Mouse (Mus musculus) embryo, embryonic 11 days (tissue): ENCODE results near the gene Relb.
A peak's percentile ranks its signal among the peaks of the same experiment; 100 is the strongest.

Source experiments
- DNase-seq: peaks from one replicate; pipeline ENCODE4 v3.0.0-alpha.2; 2015

Relb gene

DNA sequence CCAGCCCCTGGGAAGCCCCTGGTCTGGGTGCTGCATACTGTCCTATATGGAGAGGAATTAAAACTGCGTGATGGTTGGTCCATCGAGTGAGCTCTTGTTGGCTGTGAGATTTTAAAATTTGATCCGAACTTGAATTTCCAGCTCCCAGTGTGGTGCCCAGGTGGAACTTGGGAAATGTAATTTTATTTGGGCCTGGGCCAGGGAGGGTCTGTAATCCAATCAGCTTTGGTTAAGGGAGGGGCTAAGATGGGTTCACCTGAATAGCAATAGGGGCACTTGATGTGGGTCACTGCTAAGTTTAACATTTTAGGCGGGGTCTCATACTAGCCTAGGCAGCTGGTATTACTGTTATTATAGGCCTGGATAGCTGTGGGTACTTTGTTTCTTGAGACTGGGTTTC is 50.8 kb downstream of the Relb start:
- no peak for DNase-seq

DNA sequence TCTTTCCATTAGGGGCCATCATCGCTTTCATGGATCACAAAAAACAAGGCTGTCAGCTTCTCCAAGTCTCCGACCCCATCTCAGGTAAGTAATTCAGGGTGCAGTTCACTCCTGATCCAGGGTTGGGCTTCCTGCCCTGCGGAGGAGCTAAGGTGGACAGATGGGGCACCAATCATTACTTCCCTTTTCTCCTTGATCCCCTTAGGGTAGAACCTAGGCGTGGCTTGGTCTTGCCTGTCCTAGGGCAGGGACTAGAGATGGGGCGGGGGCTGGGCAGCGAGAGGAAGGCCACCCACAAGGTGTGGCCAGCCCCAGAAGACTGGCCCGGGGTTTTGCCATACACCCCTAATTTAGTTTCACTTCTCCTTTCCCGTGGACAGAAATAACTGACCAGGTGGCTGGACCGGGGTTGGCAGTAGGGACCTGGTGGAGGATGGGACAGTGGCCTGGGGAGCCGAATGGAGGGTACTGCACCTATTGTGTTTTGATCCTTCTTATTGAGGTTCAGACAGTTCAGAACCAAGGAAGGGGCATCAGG is 51.3 kb downstream of the Relb start:
- no peak for DNase-seq

DNA sequence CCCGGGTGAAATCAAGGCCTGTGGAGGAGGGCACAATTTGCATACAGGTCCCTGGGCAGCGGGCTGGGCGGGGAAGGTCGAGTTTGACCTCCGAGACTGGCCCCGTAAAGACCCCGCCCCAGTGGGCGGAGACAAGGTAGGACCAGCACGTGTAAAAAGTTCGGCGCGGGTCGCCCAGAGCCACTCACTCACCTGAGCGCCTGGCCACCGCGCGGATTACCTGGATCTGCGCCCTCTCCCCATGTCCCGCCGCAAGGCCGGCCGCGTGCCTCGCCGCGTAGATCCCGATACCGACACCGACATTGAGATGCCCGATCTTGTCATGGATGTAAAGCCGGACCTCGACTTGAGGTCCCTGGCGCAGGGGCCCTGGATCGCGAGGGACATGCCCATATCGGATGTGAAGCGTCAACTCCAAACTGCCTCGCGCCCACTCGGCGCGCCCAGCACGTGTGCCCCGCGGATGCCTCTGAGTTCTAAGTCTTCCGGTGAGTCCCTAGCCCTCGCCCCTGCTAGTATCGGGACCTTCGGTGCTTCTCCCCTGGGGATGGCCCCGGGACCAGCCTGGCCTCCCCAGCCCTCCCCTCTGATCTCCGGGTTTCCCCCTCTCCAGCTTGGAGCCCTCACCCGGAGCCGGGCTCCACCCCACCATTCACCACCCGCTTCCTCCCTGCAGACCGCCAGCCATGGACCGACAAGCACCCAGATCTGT is 51.9 kb downstream of the Relb start, which contains the start of the genes Zfp296 and Gemin7:
Gene Zfp296 (plus strand): TSS at position 147 of the 712 bp plus-strand sequence.
Gene Gemin7 (minus strand): TSS at position 455 of the 712 bp plus-strand sequence.
- peak; percentile 51 for DNase-seq

DNA sequence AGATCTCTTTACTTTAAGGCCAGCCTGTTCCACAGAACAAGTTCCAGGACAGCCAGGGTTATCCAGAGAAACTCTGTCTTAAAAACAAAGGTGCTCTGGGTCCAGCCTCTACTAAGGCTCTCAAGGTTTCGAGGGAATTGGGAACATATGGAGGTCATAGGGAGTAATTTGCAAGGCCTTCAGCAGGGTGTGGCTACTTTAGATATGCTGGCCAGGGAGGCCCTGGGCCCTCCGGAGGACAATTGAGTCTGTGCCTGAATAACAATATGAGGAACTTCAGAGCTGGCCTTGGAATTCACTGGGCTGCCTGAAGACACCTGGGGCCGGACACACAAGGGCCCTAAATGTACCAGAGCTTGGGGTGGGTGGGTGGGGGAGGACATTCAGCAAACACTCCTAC is 53.7 kb downstream of the Relb start:
- no peak for DNase-seq

DNA sequence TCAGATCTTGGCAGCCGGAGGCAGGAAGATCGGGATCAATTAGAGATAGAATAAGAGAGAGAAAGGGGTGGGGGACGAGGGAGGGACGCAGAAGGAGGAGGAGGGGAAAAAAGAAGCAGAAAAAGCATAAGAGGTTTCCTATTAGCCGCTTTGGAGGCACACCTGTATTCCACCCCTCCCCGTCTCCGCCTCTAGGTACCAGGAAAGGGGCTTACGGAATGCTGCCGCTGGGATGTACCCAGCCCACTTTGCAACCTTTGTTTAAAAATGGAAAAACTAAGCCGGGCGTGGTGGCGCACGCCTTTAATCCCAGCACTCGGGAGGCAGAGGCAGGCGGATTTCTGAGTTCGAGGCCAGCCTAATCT is 55.5 kb downstream of the Relb start:
- no peak for DNase-seq

DNA sequence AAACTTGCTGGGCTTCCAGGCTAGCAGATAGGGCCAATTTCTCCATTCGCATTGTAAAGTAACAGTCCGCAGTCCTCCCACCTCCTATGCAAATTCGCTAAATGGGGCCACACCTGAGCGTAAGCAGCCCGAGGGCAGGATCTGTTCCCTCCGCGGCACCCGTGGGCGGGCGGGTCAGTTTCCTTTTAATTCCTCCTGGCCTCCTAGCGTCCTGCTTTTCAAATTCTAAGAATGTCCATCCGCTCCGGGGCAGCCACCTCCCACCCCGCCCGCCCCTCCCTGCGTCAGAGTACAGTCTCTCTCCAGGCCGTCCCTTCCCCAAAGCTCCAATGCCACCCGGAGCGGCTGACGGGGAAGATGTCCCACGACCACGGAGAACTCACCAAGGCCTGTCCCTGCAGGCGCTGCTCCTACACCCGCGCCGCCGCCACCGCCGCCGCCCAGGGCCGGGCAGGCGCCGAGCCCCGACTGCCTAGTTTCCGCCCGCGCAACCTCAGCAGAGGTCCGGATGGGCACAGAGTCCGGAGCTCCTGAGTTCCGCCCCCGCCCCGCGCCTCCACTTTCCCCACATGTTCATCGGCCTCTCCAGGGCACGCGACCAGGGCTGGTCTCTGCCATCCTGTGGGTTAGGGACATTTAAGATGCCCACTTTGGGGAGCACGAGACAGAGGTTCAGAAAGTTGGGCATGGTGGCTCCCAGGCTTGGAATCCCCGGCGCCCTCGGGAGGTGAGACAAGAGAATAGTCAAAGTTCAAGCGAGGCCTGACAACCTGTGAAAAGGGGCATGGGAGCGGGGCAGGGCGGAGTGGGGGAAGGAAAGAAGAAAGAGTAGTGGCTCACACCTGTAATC is 56.1 kb downstream of the Relb start:
- DNase-seq, result peak; percentile 88

DNA sequence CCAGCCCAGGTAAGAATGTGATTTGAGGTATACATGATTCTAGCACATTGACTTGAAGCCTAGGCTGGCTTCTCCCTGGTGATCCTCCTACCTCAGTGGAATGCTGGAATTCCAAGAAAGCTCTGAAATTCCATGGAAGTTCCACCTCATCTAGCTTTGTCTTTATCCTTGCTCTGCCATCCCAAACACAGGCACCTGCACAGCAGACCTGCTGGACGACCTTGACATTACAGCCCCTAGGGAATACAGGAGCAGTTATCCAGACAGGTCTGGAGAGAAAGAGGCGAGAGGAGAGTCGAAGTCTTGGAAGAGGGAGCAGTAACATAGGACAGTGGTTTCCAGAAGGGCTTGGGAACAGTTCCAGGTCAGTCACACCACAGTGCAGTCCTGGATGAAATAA is 59.6 kb downstream of the Relb start:
- DNase-seq, result no peak

DNA sequence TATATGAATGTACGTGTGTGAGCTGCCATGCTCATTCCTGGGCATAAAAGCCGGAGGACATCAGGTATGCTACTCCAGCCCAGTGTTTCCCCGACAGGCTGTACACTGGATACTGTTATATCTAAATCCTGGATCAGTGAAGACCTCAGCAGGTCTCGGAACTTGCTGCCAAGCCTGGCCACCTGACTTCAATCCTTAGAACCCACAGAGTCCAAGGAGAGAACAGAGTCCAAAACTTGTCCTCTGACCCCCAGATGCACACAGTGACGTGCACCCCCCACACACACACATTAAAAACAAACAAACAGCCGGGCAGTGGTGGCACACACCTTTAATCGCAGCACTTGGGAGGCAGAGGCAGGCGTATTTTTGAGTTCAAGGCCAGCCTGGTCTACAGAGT is 61.8 kb downstream of the Relb start:
- no peak for DNase-seq

DNA sequence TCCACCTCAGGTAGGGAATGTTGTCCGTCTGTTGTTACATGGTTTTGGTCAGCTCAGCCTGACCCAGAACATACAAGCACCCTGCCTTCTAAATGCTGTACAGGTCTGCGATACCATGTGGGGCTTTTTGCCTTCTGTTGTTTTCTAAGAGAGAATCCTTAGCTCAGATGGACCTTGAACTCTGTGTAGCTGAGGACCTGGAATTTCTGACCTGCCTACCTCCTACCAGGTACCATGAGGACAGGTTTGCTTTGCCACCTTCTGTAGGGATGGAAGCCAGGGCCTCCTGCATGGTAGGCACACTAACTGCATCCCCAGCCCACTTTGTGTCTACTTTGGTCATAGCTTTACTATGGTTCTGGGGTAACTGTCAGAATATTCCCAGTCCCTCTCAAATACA is 63.4 kb downstream of the Relb start:
- DNase-seq, result no peak

DNA sequence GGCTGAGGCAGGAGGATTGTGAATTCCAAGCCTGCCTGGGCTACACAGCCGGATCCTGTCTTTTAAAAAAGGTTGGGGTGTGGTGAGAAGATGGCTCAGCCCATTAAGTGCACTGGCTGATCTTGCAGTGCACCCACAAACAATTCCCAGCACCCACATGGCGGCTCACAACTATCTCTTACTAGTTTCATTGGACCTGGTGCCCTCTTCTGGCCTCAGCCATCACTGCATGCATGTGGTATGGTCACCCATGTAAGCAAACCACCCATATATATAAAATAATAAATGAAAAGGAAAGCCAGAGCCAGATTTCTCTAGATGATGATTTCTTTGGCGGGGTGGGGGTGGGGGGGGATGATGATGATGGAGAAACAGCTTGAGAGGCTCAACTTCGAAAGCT is 64.8 kb downstream of the Relb start:
- no peak for DNase-seq

DNA sequence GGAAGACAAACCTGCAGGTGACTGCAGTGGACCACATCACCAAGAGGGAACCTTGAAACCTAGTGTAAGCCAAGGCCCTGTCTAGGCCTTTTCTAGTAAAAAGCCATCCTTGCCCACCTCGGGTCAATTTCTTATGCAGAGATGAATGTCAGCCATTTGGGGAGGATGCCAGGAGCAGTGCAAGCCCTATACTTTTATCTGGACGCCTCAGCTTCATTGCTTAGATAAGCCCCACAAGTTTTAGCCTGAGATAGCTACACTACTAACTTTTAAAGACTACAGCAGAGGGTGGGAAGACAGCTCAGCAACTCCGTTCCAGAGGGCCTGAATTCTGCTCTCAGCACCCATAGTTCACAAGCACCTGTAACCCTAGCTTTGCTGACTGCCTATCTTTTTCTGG is 65.4 kb downstream of the Relb start:
- DNase-seq, result no peak

DNA sequence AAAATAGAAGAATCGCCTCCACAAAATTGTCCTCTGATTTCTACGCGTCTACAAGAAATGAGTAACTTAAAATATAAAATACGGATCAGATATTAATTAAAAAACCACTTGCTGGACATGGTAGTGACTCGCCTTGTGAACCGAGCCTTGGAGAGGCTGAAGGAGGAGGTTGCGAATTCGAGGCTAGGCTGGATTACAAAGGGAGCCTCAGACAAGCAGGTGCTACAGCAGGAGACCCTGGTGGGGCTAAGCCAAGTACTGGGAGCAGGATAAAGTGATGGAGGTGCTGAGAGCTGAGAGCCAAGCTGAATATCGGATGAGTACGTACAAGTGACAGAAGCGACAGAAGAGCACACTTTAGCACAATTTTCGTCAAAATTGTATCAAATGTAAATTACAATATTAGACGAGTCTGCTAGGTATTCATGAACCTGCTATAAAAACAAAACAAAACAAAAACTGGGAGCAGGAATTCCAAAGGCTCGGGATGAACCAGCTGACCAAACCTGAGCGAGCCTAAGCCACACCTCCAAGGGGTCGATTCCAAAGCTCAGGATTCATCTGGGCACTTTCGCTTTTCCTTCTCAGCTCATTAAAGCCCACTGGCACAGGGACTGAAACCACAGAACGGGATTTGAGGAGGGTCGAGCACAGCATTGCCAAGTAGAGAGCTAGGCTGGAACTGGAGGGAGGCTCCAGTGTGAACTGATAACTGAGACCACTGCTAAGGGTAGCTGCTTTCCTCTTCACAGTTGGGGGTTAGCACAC is 66.4 kb downstream of the Relb start, which contains the start of gene Ppp1r37:
Gene Ppp1r37 (minus strand): TSS at position 434 of the 768 bp plus-strand sequence.
- DNase-seq, result peak; percentile 71

DNA sequence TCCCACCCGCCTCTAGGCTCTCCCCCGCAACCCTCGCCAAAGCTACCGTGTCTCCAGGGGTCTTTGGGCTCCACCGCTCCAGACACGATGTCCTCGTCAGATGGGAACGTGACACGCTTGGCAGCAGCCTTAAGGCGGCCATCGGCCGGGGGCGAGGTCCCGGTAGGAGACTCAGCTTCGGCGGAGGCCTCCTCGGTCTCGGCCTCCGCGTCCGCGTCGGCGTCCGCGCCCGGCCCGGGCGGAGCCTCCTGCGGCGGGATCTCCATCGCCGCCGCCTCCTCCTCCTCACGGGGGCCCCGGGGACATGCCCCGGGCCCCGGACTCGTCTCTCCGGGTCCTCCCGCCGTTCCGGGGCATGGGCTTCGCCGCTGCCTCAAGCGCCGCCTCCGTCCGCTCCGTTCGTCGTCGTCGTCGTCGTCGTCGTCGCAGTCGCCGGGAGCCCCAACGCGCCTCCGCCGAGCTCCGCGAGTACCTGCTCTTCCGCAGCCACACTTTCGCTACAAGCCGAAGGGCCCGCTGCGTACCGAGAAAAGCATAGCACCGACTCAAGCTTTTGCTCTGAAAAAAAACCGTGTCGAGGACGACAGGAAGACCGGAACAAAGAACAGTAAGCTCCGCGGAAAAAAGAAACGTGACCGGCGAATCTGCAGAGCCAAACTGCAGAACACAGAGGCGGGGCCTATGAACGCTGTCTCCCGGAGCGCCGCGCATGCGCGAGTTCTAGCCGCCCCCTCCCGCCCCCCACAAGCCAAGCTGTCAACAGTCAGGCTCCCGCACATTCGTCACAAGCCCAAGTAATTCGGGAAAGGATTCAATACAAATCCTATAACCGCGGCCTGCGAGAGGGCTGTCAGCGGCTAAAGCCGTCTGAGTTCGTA is 67.2 kb downstream of the Relb start:
- DNase-seq, result peak; percentile 97

DNA sequence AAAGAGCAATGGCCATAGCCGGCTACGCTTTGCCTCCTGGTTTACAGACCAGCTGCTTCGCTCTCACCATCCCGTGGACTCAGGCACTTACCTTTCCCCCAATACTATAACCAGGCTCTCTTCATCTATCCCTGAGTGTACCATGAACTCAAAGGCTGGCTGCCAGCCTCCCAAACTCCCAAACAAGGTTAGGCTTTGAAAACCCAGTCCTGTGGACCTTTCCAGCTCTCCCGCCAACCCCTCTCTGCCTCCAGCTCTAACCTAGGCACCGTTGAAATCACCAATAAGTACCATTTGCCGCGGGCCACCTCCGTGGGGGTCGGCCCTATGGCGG is 67.8 kb downstream of the Relb start:
- DNase-seq, result no peak

DNA sequence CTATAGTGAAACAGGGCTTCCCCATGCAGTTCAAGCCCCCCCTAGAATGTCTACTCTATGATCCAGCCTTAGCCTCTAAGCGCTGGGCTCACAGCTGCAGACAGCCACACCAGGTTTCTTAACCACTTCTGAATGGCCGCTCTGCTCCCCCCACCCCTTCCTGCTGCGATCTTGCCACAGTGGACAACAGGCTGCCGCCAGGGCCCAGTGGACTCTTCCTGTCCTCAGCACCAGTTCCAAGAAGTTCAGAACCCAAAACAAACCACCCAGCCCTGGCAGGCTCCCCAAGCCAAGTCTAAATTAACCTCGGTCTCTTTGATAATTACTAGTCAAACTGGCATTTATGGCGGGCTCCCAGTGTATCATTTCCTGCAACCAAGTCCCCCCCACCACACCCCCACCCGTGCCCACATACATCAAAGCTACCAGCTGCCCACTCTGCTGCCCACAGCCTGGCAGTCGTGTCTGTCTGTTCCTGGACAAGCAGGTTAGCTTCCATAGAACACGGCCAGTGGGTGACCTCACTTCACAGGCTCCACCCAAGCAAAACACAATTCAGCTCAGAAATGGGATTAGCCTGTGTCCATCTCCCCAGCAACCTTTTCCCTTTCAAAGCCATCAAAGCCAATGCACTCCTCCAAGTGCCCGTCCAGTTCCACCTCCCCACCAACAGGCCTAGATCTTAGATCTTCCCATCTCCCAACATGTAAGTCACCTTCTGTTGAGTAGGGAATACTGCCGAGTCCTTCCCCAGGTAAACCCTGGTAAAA is 68.6 kb downstream of the Relb start:
- DNase-seq, result no peak

DNA sequence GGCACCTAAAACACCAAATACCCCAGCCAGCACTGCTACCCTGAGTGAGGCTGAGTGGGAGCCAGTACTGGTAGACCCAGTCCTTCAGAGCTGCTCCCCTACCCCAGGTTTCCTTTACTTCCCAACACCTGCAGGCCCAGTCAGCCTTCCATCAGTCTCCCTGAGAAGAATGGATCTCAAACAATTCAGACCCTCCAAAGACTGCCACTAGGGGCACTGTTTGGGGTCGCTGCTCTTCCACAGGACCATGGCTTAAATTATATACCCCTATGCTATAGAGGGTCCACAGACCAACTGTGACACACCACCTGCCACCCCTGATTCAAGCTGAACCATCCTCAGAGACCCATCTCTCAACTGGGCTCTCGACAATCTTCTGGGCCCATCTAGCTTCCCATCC is 70.3 kb downstream of the Relb start:
- peak; percentile 61 for DNase-seq

DNA sequence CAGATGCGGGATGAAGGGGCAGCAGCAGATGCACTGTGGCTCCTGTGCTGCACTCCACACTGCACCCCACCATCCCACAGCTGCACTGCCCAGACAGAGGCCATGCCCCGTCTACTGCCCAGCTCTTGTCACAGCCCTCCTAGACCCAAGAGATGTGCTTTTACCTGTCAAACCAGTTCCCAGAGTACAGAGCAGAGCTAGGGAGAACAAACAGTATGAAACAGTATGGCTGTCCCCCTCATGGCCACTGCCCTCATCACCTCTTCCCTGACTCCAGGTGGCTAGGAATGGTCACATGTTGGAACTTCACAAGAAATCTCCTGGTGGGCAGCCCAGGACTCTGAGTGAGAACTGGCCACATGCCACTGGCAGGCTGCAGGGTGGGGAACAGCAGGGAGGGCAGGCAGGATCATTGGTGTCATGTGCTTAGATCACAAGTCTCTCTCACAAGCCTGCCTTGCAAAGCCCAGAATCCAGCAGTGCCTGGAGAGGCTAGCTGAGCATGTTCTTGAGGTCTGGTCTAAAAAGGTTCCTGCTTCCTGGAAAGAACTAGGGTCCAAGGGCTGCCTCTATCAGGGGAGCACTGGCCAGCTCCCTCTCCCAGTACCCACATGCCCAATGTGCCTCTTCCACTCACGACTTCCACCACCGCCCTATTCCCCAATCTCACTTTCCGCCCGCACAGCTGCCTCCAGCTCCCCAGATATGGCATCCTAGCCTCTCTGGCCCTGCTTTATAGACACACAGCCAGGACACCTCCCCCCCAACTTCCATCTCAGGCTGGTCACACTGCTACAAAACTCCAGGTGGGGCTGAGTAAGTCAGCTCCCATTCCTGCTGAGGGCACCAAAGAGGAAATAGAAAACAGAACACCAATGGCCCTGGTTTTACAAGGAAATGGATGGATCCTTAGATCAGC is 71.0 kb downstream of the Relb start:
- DNase-seq, result no peak

DNA sequence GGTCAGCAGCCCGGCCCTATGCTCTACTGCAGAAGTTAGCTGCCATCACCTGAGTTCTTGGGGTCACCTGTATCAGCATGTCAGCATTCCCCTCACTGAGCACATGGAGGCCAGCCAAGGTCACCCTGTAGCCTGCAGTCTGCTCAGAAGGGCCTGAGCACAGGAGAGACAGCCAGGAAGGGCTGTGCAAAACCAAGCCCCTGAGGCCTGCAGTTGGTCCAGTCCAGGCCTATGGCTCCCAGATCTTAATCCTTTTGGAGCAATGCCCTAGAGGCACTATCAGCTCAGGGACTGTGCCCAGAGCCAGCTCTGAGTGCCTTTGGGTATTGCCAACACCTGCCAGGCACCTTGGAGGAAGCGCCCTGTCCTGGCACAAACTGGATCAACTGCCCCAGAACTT is 72.2 kb downstream of the Relb start:
- DNase-seq, result no peak
